Mouse (Mus musculus) forebrain, postnatal 0 days (tissue): ENCODE data around the gene Fcrla. TPM values are rescaled to one million over a fixed set of nuclear protein-coding genes. Genes with fewer than 3 reads are reported as not detected.
"Not testable (repeated sequence)": the region's sequence is repeated elsewhere in the genome, so short reads cannot be mapped to it uniquely, and the experiment has no call there.

ENCODE experiments used
- ATAC-seq: fragments of 200-750 bp; cut with Nextera tagmentation; 2 replicates; pipeline ENCODE4 v1.8.0; 2017; ENCODE audit warnings: mild to moderate bottlenecking, moderate library complexity
- DNase-seq: peaks from one replicate; pipeline ENCODE4 v3.0.0-alpha.2; 2015
- H3K27ac ChIP-seq: fragments of 300-500 bp; sonication (generic); 2 replicates; pipeline ENCODE4 v1.5.1; 2014; ENCODE audit warnings: low read depth, mild to moderate bottlenecking, antibody characterized with exemption, low read length, moderate library complexity, mixed read lengths
- H3K27me3 ChIP-seq: fragments of 300-500 bp; sonication (generic); 2 replicates; pipeline ENCODE4 v1.6.1; 2014; ENCODE audit warnings: mild to moderate bottlenecking, low read length, mixed read lengths; ENCODE audit not compliant: insufficient read depth
- H3K36me3 ChIP-seq: fragments of 300-500 bp; sonication (generic); 2 replicates; pipeline ENCODE4 v1.6.1; 2014; ENCODE audit warnings: mild to moderate bottlenecking, moderate library complexity; ENCODE audit not compliant: insufficient read depth
- H3K4me1 ChIP-seq: fragments of 300-500 bp; sonication (generic); 2 replicates; pipeline ENCODE4 v1.6.1; 2014; ENCODE audit warnings: antibody characterized with exemption; ENCODE audit not compliant: insufficient read depth
- H3K4me2 ChIP-seq: fragments of 300-500 bp; sonication (generic); 2 replicates; pipeline ENCODE4 v1.6.1; 2014; ENCODE audit warnings: low read depth, mild to moderate bottlenecking, moderate library complexity
- H3K4me3 ChIP-seq: fragments of 300-500 bp; sonication (generic); 2 replicates; pipeline ENCODE4 v1.5.1; 2014; ENCODE audit warnings: low read depth, low read length, mixed read lengths
- H3K9ac ChIP-seq: fragments of 300-500 bp; sonication (generic); 2 replicates; pipeline ENCODE4 v1.6.1; 2014; ENCODE audit warnings: mild to moderate bottlenecking
- H3K9me3 ChIP-seq: fragments of 300-500 bp; sonication (generic); 2 replicates; pipeline ENCODE4 v1.6.1; 2016; ENCODE audit warnings: low read length
- CTCF ChIP-seq: sonication (generic); IDR thresholded peaks from 2 replicates; pipeline ENCODE4 v1.5.1; 2016; ENCODE audit warnings: antibody characterized with exemption, control low read depth, low read depth
- WGBS: fragments of 180-500 bp; shearing (Covaris S2); extraction: QIAGEN DNeasy Blood & Tissue Kit; methylation state at CpG from one replicate; pipeline ENCODE4 v1.1.7; 2014; 5-methylcytosine and 5-hydroxymethylcytosine counted together
- polyA plus RNA-seq: library from polyadenylated mRNA; unstranded; fragments of >200 nt; fragmentation: Nextera tagmentation; extraction: Ambion mirVana; gene quantifications from 2 replicates; pipeline ENCODE4 v1.2.1, GENCODE M21; 2015
- total RNA-seq: library from RNA; depleted of rRNA; stranded (reverse); fragments of >200 nt; gene quantifications from 2 replicates; pipeline ENCODE4 v1.2.3, GENCODE M21; 2014; rRNA removed

The Fcrla gene
- total RNA-seq (not detected in 2 replicates), polyA plus RNA-seq (0.11 TPM in 1 of 2 replicates, not detected in the other)

DNA sequence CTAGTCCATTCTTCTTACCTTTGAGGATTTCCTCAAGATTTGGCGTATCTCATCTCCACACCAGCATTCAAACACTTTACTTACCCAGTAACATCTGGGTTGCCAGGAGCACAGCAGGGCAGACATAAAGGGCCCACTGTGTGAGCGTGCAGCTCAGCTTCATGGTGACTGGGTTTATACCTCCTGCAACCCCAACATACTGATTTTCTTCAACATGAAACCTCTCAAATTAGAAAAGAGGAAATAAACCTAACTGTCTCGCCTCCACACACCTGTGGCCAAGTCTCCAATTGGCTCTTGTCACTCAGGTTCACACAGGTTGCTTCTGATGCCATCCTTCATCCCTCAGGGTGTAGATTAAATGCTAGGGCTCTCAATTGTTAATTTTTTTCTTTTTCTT is at the start of gene Fcrla:
Fcrla (minus strand) TSS at position 206 of the 400 bp plus-strand sequence.
- no peaks in the 10 kb centered on the region for H3K4me1 ChIP-seq
- H3K27me3 ChIP-seq: no peaks in the 10 kb centered on the region
- no peak for TF ChIP-seq CTCF
- no peak within 1 kb of the TSS for H3K4me2 ChIP-seq
- no peak for ATAC-seq
- no peaks in the 10 kb centered on the region for H3K36me3 ChIP-seq
- H3K9me3 ChIP-seq: no peaks in the 10 kb centered on the region
- WGBS: 77% methylated on average over 3 of the region's 3 CpGs
- no peak for DNase-seq
- H3K4me3 ChIP-seq: no peak within 1 kb of the TSS
- H3K27ac ChIP-seq: no peak within 1 kb of the TSS
- H3K9ac ChIP-seq: no peak within 1 kb of the TSS

DNA sequence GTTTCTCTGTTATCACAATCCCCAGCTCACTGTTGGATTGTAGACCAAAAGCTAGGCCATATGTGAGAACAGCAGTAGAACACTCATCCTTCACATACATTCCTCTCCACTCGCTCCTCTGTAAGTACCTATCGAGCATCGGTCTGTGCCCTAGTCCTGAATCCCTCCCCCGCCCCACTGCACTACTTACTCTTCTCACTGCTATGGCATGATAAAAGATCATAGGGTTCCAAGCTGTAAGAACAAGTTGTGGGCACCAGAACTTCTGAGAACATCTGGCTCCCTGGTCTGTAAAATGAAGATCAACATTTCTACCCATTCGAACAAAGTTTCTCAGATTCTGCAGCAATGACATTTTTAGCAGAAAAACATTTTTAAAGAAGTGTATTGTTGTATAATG is 49.1 kb upstream of the Fcrla start, which contains the start of gene Fcgr2b:
Fcgr2b (minus strand) TSS at position 101 of the 400 bp plus-strand sequence.
- Histone ChIP-seq H3K9me3 (no peaks in the 10 kb centered on the region), H3K9ac (no peak within 1 kb of the TSS), H3K4me3 (no peak within 1 kb of the TSS), H3K4me2 (no peak within 1 kb of the TSS), H3K27me3 (no peaks in the 10 kb centered on the region), H3K4me1 (no peaks in the 10 kb centered on the region), H3K36me3 (no peaks in the 10 kb centered on the region), H3K27ac (no peak within 1 kb of the TSS)
- ATAC-seq: no peak
- 92% methylated on average over 5 of the region's 5 CpGs for WGBS
- no peak for TF ChIP-seq CTCF
- no peak for DNase-seq

DNA sequence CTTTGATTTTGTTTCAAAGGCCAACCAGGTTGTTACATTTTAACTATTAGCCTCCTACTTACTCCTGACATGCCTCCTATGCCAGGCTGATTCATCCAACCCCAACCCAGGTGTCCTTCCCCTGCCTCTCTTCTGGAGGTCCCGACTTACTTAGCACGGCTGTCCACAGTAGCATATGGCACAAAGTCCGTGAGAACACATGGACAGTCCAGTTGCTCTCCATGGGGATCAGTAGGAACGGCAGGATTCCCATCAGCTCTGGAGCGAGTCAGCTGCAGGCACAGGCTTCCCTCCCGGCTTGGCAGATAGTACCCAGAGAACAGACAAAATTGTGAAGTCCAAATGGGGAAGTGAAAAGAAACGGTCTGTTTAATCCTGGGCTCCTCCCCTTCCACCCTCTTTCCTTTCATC is 48.4 kb upstream of the Fcrla start:
- WGBS: 74% methylated on average over 7 of the region's 7 CpGs
- Histone ChIP-seq H3K36me3 (no peaks in the 10 kb centered on the region), H3K4me2 (no peak overlapping the region), H3K27me3 (no peaks in the 10 kb centered on the region), H3K9me3 (no peaks in the 10 kb centered on the region), H3K27ac (no peak overlapping the region), H3K9ac (no peak overlapping the region), H3K4me1 (no peaks in the 10 kb centered on the region), H3K4me3 (no peak overlapping the region)
- DNase-seq: no peak
- no peak for TF ChIP-seq CTCF
- no peak for ATAC-seq

DNA sequence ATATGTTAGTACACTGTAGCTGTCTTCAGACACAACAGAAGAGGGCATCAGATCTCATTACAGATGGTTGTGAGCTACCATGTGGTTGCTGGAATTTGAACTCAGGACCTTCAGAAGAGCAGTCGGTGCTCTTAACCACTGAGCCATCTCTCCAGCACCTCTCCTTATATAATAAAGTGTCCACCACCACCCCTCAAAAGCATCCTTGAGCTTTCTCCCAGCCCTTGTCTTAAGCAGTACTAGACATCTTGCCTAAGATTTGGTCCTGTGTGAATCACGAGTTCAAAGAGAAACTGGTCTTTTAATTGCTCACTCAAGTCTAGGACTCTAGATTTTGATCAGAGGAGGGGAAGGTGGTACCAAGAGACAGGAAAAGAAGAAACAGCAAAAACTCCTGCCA is 48.0 kb upstream of the Fcrla start:
- H3K9ac ChIP-seq, H3K9me3 ChIP-seq, H3K4me3 ChIP-seq, H3K27me3 ChIP-seq, H3K27ac ChIP-seq, ATAC-seq, H3K36me3 ChIP-seq, H3K4me2 ChIP-seq, DNase-seq, H3K4me1 ChIP-seq: not testable (repeated sequence)
- 86% methylated on average over 2 of the region's 2 CpGs for WGBS

DNA sequence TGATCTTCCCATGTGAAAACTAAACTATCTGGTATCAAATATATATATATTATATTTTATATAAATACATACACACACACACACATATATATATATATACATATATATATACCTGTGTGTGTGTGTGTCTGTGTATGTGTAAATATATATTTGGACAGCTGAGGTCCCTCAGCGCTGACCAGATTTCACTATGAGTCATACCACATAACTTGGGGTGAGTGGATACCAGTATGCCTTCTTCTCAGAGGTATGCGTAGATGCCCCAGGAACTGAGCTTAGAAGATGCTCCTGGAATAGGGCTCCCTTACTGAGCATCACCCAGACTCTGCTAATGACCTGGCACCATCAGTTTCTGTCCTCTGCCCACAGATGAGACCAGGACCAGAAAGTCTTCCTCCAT is 47.4 kb upstream of the Fcrla start:
- no peak overlapping the region for H3K4me2 ChIP-seq
- H3K4me1 ChIP-seq: no peaks in the 10 kb centered on the region
- no peak overlapping the region for H3K27ac ChIP-seq
- H3K9ac ChIP-seq: no peak overlapping the region
- TF ChIP-seq CTCF: no peak
- DNase-seq (no peak), ATAC-seq (no peak)
- H3K36me3 ChIP-seq: no peaks in the 10 kb centered on the region
- H3K4me3 ChIP-seq: no peak overlapping the region
- no peaks in the 10 kb centered on the region for H3K27me3 ChIP-seq
- H3K9me3 ChIP-seq: no peaks in the 10 kb centered on the region
- WGBS: 98% methylated on average over 2 of the region's 2 CpGs

DNA sequence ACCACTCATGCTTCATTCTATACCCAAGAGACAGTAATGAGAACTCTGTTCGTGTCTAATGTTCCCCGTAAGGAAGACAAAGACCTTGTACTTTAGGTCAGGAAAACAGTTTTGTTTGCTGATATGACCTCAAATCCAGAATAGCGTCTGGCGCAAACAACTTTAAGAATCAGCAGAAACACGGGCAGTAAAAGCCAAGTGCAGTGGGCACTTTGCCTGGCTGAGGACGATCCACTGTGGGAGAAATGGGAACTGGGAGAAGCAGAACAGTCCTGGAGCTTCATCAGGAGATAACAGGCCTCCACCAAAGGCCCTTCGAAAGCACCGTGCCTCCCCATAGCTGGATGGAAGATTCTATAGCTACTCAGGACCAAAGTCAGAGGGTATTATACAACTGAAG is 46.8 kb upstream of the Fcrla start:
- no peaks in the 10 kb centered on the region for H3K4me1 ChIP-seq
- no peak overlapping the region for H3K27ac ChIP-seq
- no peaks in the 10 kb centered on the region for H3K36me3 ChIP-seq
- ATAC-seq: no peak
- no peak for TF ChIP-seq CTCF
- no peak overlapping the region for H3K4me3 ChIP-seq
- DNase-seq: no peak
- WGBS: 77% methylated on average over 8 of the region's 8 CpGs
- no peak overlapping the region for H3K4me2 ChIP-seq
- H3K9me3 ChIP-seq: no peaks in the 10 kb centered on the region
- H3K27me3 ChIP-seq: no peaks in the 10 kb centered on the region
- no peak overlapping the region for H3K9ac ChIP-seq

DNA sequence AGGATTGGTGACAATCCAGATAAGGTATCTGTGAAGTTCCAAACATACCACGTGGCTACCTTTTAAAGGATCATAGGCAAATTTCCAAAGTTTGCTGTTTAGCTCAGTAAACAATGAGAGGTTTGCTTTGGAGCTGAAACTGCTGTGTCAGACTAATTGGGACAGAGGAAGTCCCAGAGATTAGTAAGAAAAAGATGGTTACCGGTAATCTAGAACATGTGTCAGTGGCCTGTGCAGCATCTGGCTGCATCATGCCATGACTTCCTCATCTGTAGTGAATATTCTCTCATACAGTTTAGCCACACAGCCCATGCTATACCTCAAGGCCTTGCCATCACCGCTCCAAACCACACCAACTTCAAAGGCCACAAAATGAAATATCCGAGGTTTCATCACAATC is 45.6 kb upstream of the Fcrla start:
- no peak overlapping the region for H3K4me2 ChIP-seq
- H3K9me3 ChIP-seq: no peaks in the 10 kb centered on the region
- no peak for TF ChIP-seq CTCF
- H3K27ac ChIP-seq: no peak overlapping the region
- 86% methylated on average over 4 of the region's 4 CpGs for WGBS
- H3K4me1 ChIP-seq: no peaks in the 10 kb centered on the region
- no peak overlapping the region for H3K9ac ChIP-seq
- ATAC-seq (no peak), DNase-seq (no peak)
- H3K36me3 ChIP-seq: no peaks in the 10 kb centered on the region
- H3K27me3 ChIP-seq: no peaks in the 10 kb centered on the region
- no peak overlapping the region for H3K4me3 ChIP-seq

DNA sequence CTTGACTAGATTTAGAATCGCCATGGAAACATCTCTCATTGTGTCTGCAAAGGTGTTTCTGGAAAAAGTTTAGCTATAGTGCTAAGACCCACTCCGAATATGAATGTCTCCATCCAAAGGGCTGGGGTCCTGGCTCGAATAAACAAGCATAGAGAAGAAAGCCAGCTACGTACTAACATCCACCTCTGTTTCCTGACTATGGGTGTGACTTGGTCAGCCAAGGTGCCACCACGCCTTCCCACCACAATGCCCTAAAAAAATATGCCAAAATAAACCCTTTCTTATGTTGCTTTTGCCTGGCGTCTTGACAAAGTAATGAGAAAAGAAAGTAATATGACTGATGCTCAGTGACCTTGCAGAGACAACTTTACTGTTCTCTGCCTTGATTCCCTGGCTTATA is 45.1 kb upstream of the Fcrla start:
- H3K4me2 ChIP-seq: no peak overlapping the region
- H3K9me3 ChIP-seq: no peaks in the 10 kb centered on the region
- H3K36me3 ChIP-seq: no peaks in the 10 kb centered on the region
- DNase-seq (no peak), ATAC-seq (no peak)
- WGBS: 77% methylated on average over 6 of the region's 6 CpGs
- H3K4me1 ChIP-seq: no peaks in the 10 kb centered on the region
- no peak overlapping the region for H3K27ac ChIP-seq
- H3K9ac ChIP-seq: no peak overlapping the region
- no peaks in the 10 kb centered on the region for H3K27me3 ChIP-seq
- TF ChIP-seq CTCF: no peak
- no peak overlapping the region for H3K4me3 ChIP-seq
